Mouse (Mus musculus) midbrain, embryonic 10.5 days (tissue): Measurements from ENCODE around the gene Xlr3a. TPM values are rescaled to one million over a fixed set of nuclear protein-coding genes. Genes with fewer than 3 reads are reported as not detected.

Experiments
- DNase-seq: peaks from one replicate; pipeline ENCODE4 v3.0.0-alpha.2; 2017; ENCODE audit warnings: low spot score
- H3K27ac ChIP-seq: fragments of 300-500 bp; sonication (generic); replicated peaks from 2 replicates; pipeline ENCODE4 v1.5.1; 2016; ENCODE audit warnings: mild to moderate bottlenecking
- H3K27me3 ChIP-seq: fragments of 300-500 bp; sonication (generic); 2 replicates; pipeline ENCODE4 v1.6.1; 2016; ENCODE audit warnings: low read depth, mild to moderate bottlenecking; ENCODE audit not compliant: poor library complexity, severe bottlenecking
- H3K36me3 ChIP-seq: fragments of 300-500 bp; sonication (generic); 2 replicates; pipeline ENCODE4 v1.6.1; 2016; ENCODE audit warnings: mild to moderate bottlenecking, moderate library complexity
- H3K4me1 ChIP-seq: fragments of 300-500 bp; sonication (generic); 2 replicates; pipeline ENCODE4 v1.6.1; 2016
- H3K4me3 ChIP-seq: fragments of 300-500 bp; sonication (generic); 2 replicates; pipeline ENCODE4 v1.5.1; 2016; ENCODE audit warnings: mild to moderate bottlenecking, moderate library complexity
- H3K9me3 ChIP-seq: fragments of 300-500 bp; sonication (generic); replicated peaks from 2 replicates; pipeline ENCODE4 v1.6.1; 2016; ENCODE audit warnings: mild to moderate bottlenecking
- WGBS: fragments of 180-500 bp; shearing (Covaris S2); methylation state at CpG from one replicate; pipeline ENCODE4 v1.1.7; 2016; 5-methylcytosine and 5-hydroxymethylcytosine counted together
- polyA plus RNA-seq: library from polyadenylated mRNA; unstranded; fragments of >200 nt; fragmentation: Nextera tagmentation; extraction: Ambion mirVana; gene quantifications from 2 replicates; pipeline ENCODE4 v1.2.1, GENCODE M21; 2016

Gene Xlr3a
- polyA plus RNA-seq, 1 experiment from 2014 or later: 2.0 TPM

- no peaks in the 10 kb centered on the region for H3K9me3 ChIP-seq
- no peak overlapping the region for H3K27ac ChIP-seq
- 85% methylated on average over 12 of the region's 12 CpGs for whole genome bisulfite sequencing
- H3K36me3 ChIP-seq: no peaks in the 10 kb centered on the region
- DNase-seq: no peak
- peaks cover 6% of the 10 kb centered on the region; the same call in 1 of the 2 replicates for H3K27me3 ChIP-seq
- H3K4me1 ChIP-seq: no peaks in the 10 kb centered on the region
- H3K4me3 ChIP-seq: no peak overlapping the region
Observed at GRCm38 (mm10) chrX:73039666-73040065, 57.2 kb downstream of the Xlr3a start.

GRCm38 (mm10) chrX:73038831-73039230 lies 58.1 kb downstream of the Xlr3a start:
- Histone ChIP-seq H3K9me3 (no peaks in the 10 kb centered on the region), H3K27me3 (peaks cover 6% of the 10 kb centered on the region; the same call in 1 of the 2 replicates), H3K27ac (no peak overlapping the region), H3K4me1 (no peaks in the 10 kb centered on the region), H3K36me3 (no peaks in the 10 kb centered on the region), H3K4me3 (no peak overlapping the region)
- 80% methylated on average over 8 of the region's 8 CpGs for WGBS
- no peak for DNase-seq

DNA sequence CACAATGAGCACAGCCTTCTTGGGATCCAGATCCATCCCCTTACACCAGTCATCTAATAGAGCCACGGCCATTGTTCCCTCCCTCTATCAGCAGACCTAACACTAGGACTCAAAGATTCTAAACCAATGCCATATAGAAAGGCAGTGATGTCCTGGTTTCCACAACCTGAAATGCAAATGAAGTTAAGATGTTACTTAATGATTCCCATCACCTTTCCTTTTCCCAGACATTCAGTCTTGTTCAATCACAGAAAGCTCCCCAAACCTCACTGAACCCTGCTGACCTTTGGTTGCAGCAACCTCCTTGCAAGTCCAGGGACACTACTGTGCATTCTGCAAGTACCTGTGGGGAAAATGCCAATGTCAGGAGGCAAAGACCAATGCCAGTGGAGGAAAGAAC lies 59.9 kb downstream of the Xlr3a start, which contains the start of gene Pnma5:
TSS of gene Pnma5 (minus strand) at position 101 of the 400 bp plus-strand sequence.
- no peak within 1 kb of the TSS for H3K27ac ChIP-seq
- no peak for DNase-seq
- 83% methylated on average over 1 of the region's 1 CpGs for WGBS
- no peaks in the 10 kb centered on the region for H3K9me3 ChIP-seq
- H3K27me3 ChIP-seq: peaks cover 6% of the 10 kb centered on the region; the same call in 1 of the 2 replicates
- H3K4me1 ChIP-seq: no peaks in the 10 kb centered on the region
- no peak within 1 kb of the TSS for H3K4me3 ChIP-seq
- no peaks in the 10 kb centered on the region for H3K36me3 ChIP-seq

Other genes with a start within 250 kb of the Xlr3a start
- gene Cetn2, start 178.7 kb downstream of the Xlr3a start, polyA plus RNA-seq: 104 and 105 TPM in 2 replicates
- gene Nsdhl, start 178.5 kb downstream of the Xlr3a start, polyA plus RNA-seq: 44.1 and 47.3 TPM in 2 replicates
- gene Zfp185, start 109.8 kb downstream of the Xlr3a start, polyA plus RNA-seq: 2.6 and 3.2 TPM in 2 replicates
- gene Pnma5, start 60.0 kb downstream of the Xlr3a start, polyA plus RNA-seq: 0.06 TPM in 1 of 2 replicates, not detected in the other
- gene Pnma3, start 32.3 kb downstream of the Xlr3a start, polyA plus RNA-seq: 0.37 and 0.70 TPM in 2 replicates
- gene Xlr4a, start 14.6 kb downstream of the Xlr3a start, polyA plus RNA-seq: 0.52 and 0.68 TPM in 2 replicates
- 0.12 and 0.29 TPM in 2 replicates for gene Gm14685, start 20.0 kb upstream of the Xlr3a start, polyA plus RNA-seq
- gene Xlr5b, start 51.7 kb upstream of the Xlr3a start, polyA plus RNA-seq: not detected in 2 replicates
- 0.09 TPM in 1 of 2 replicates, not detected in the other for gene DXBay18, start 52.4 kb upstream of the Xlr3a start, polyA plus RNA-seq
- gene Spin2d, start 79.9 kb upstream of the Xlr3a start, polyA plus RNA-seq: not detected in 2 replicates
- 11.0 and 12.2 TPM in 2 replicates for gene Xlr3b, start 95.1 kb upstream of the Xlr3a start, polyA plus RNA-seq
- 0.31 and 0.55 TPM in 2 replicates for gene Xlr4b, start 117.2 kb upstream of the Xlr3a start, polyA plus RNA-seq
- 14.8 and 16.4 TPM in 2 replicates for gene F8a, start 131.2 kb upstream of the Xlr3a start, polyA plus RNA-seq
- not detected in 2 replicates for gene Xlr4c, start 146.0 kb upstream of the Xlr3a start, polyA plus RNA-seq
- not detected in 2 replicates for gene Xlr3c, start 168.3 kb upstream of the Xlr3a start, polyA plus RNA-seq
- gene Xlr5a, start 195.9 kb upstream of the Xlr3a start, polyA plus RNA-seq: not detected in 2 replicates
- not detected in 2 replicates for gene Xlr5c, start 195.9 kb upstream of the Xlr3a start, polyA plus RNA-seq
- not detected in 2 replicates for gene Gm45015, start 239.7 kb upstream of the Xlr3a start, polyA plus RNA-seq
- gene Zfp275, start 245.5 kb upstream of the Xlr3a start, polyA plus RNA-seq: 15.3 and 16.3 TPM in 2 replicates